Mouse (Mus musculus) heart, postnatal 0 days (tissue): ENCODE data around the gene Tbc1d1.

Source experiments
- CTCF ChIP-seq: IDR thresholded peaks from 2 replicates; pipeline ENCODE4 v1.5.1; 2016; ENCODE audit warnings: antibody characterized with exemption, control low read depth, low read depth
- EP300 ChIP-seq: IDR thresholded peaks from 2 replicates; pipeline ENCODE4 v1.6.1; 2016; ENCODE audit warnings: antibody characterized with exemption, low read depth

- no peak for TF ChIP-seq CTCF
- no peak for TF ChIP-seq EP300
Measured at GRCm38 (mm10) chr5:64251435-64251834, 95.3 kb downstream of the Tbc1d1 start.
